Mouse (Mus musculus): ENCODE results near the gene Tex22. TPM values are rescaled to one million over a fixed set of nuclear protein-coding genes. Genes with fewer than 3 reads are reported as not detected.
A peak's percentile ranks its signal among the peaks of the same experiment; 100 is the strongest.

The Tex22 gene
- polyA plus RNA-seq, 1 experiment: not detected

GRCm38 (mm10) chr12:113114141-113114540 lies 39.8 kb downstream of the Tex22 start:
- no peak for TF ChIP-seq FLI1 (IDR thresholded peaks at IDR 0.05; ENCODE audit: low read length)
- no peak for TF ChIP-seq GATA1 (IDR thresholded peaks at IDR 0.05; ENCODE audit: borderline replicate concordance, low read length)
- H3K4me1 ChIP-seq: peaks cover 63% of the 10 kb centered on the region
- H3K4me3 ChIP-seq (replicated peaks): no peak overlapping the region
- H3K9me3 ChIP-seq: no peaks in the 10 kb centered on the region
- no peaks in the 10 kb centered on the region for H3K27me3 ChIP-seq (replicated peaks)
- peaks cover 77% of the 10 kb centered on the region for H3K36me3 ChIP-seq (replicated peaks; ENCODE audit: low read length)

GRCm38 (mm10) chr12:113114856-113115538 lies 40.7 kb downstream of the Tex22 start:
- Histone ChIP-seq H3K36me3 (replicated peaks; ENCODE audit: low read length) (peaks cover 81% of the 10 kb centered on the region), H3K4me1 (peaks cover 63% of the 10 kb centered on the region), H3K9me3 (no peaks in the 10 kb centered on the region), H3K4me3 (replicated peaks) (no peak overlapping the region), H3K27me3 (replicated peaks) (no peaks in the 10 kb centered on the region)
- no peak for TF ChIP-seq FLI1 (IDR thresholded peaks at IDR 0.05; ENCODE audit: low read length)
- no peak for TF ChIP-seq GATA1 (IDR thresholded peaks at IDR 0.05; ENCODE audit: borderline replicate concordance, low read length)

GRCm38 (mm10) chr12:113119516-113120410 lies 45.5 kb downstream of the Tex22 start:
- Histone ChIP-seq H3K36me3 (replicated peaks; ENCODE audit: low read length) (peaks cover 97% of the 10 kb centered on the region), H3K27me3 (replicated peaks) (no peaks in the 10 kb centered on the region), H3K4me1 (peaks cover 36% of the 10 kb centered on the region), H3K9me3 (no peaks in the 10 kb centered on the region), H3K4me3 (replicated peaks) (peak overlapping the region; percentile 39)
- TF ChIP-seq GATA1 (IDR thresholded peaks at IDR 0.05; ENCODE audit: borderline replicate concordance, low read length) (no peak), FLI1 (IDR thresholded peaks at IDR 0.05; ENCODE audit: low read length) (no peak)

GRCm38 (mm10) chr12:113124726-113125125 lies 50.4 kb downstream of the Tex22 start:
- H3K36me3 ChIP-seq (replicated peaks; ENCODE audit: low read length): peaks cover 100% of the 10 kb centered on the region

GRCm38 (mm10) chr12:113130732-113131131 lies 56.4 kb downstream of the Tex22 start:
- Histone ChIP-seq H3K4me1 (no peaks in the 10 kb centered on the region), H3K36me3 (replicated peaks; ENCODE audit: low read length) (peaks cover 100% of the 10 kb centered on the region), H3K4me3 (replicated peaks) (no peak overlapping the region), H3K9me3 (no peaks in the 10 kb centered on the region), H3K27me3 (replicated peaks) (no peaks in the 10 kb centered on the region)
- TF ChIP-seq GATA1 (IDR thresholded peaks at IDR 0.05; ENCODE audit: borderline replicate concordance, low read length): no peak
- TF ChIP-seq FLI1 (IDR thresholded peaks at IDR 0.05; ENCODE audit: low read length): no peak

More at GRCm38 (mm10) chr12:113124726-113125125, 50.4 kb downstream of the Tex22 start:
- TF ChIP-seq FLI1 (IDR thresholded peaks at IDR 0.05; ENCODE audit: low read length) (no peak), GATA1 (IDR thresholded peaks at IDR 0.05; ENCODE audit: borderline replicate concordance, low read length) (no peak)
- Histone ChIP-seq H3K4me1 (peaks cover 18% of the 10 kb centered on the region), H3K27me3 (replicated peaks) (no peaks in the 10 kb centered on the region), H3K4me3 (replicated peaks) (no peak overlapping the region), H3K9me3 (no peaks in the 10 kb centered on the region)

- Histone ChIP-seq H3K9me3 (no peaks in the 10 kb centered on the region), H3K4me1 (no peaks in the 10 kb centered on the region), H3K36me3 (replicated peaks; ENCODE audit: low read length) (peaks cover 100% of the 10 kb centered on the region), H3K27me3 (replicated peaks) (no peaks in the 10 kb centered on the region), H3K4me3 (replicated peaks) (no peak overlapping the region)
- TF ChIP-seq FLI1 (IDR thresholded peaks at IDR 0.05; ENCODE audit: low read length) (no peak), GATA1 (IDR thresholded peaks at IDR 0.05; ENCODE audit: borderline replicate concordance, low read length) (no peak)
Measured at GRCm38 (mm10) chr12:113131601-113132000, 57.3 kb downstream of the Tex22 start.

- H3K27me3 ChIP-seq (replicated peaks): no peaks in the 10 kb centered on the region
- no peak overlapping the region for H3K4me3 ChIP-seq (replicated peaks)
- no peaks in the 10 kb centered on the region for H3K9me3 ChIP-seq
- H3K36me3 ChIP-seq (replicated peaks; ENCODE audit: low read length): peaks cover 100% of the 10 kb centered on the region
- TF ChIP-seq GATA1 (IDR thresholded peaks at IDR 0.05; ENCODE audit: borderline replicate concordance, low read length): no peak
- TF ChIP-seq FLI1 (IDR thresholded peaks at IDR 0.05; ENCODE audit: low read length): no peak
- no peaks in the 10 kb centered on the region for H3K4me1 ChIP-seq
Measured at GRCm38 (mm10) chr12:113132567-113132966, 58.3 kb downstream of the Tex22 start.

- H3K4me1 ChIP-seq: no peaks in the 10 kb centered on the region
- H3K36me3 ChIP-seq (replicated peaks; ENCODE audit: low read length): peaks cover 100% of the 10 kb centered on the region
- TF ChIP-seq GATA1 (IDR thresholded peaks at IDR 0.05; ENCODE audit: borderline replicate concordance, low read length): no peak
- TF ChIP-seq FLI1 (IDR thresholded peaks at IDR 0.05; ENCODE audit: low read length): no peak
- no peaks in the 10 kb centered on the region for H3K27me3 ChIP-seq (replicated peaks)
- no peak overlapping the region for H3K4me3 ChIP-seq (replicated peaks)
- no peaks in the 10 kb centered on the region for H3K9me3 ChIP-seq
Measured at GRCm38 (mm10) chr12:113133260-113133659, 59.0 kb downstream of the Tex22 start.

GRCm38 (mm10) chr12:113133861-113134403 lies 59.6 kb downstream of the Tex22 start:
- peaks cover 100% of the 10 kb centered on the region for H3K36me3 ChIP-seq (replicated peaks; ENCODE audit: low read length)

More at GRCm38 (mm10) chr12:113133861-113134403, 59.6 kb downstream of the Tex22 start:
- Histone ChIP-seq H3K27me3 (replicated peaks) (peaks cover 2% of the 10 kb centered on the region), H3K4me3 (replicated peaks) (no peak overlapping the region), H3K4me1 (no peaks in the 10 kb centered on the region; the same call in 1 of the 2 replicates), H3K9me3 (no peaks in the 10 kb centered on the region)
- TF ChIP-seq GATA1 (IDR thresholded peaks at IDR 0.05; ENCODE audit: borderline replicate concordance, low read length) (no peak), FLI1 (IDR thresholded peaks at IDR 0.05; ENCODE audit: low read length) (no peak)
